Mouse (Mus musculus) left cerebral cortex, postnatal 25 days (tissue): Measurements from ENCODE around the gene Cpxm2. TPM values are rescaled to one million over a fixed set of nuclear protein-coding genes. Genes with fewer than 3 reads are reported as not detected.

Experiments
- DNase-seq, 2 experiments: peaks; one replicate each; pipeline ENCODE4 v3.0.0; 2022; ENCODE audit warnings: low spot score in 2 of 2, mixed read lengths in 1 of 2
- intact Hi-C: fragments of 180-260 bp; cut with DNase I; formaldehyde crosslinking; loops from one replicate; pipeline ENCODE4 v1.15.1; 2025
- total RNA-seq, 2 experiments: library from RNA; stranded (reverse); gene quantifications; 2 replicates each; pipeline ENCODE4 v1.2.3; 2021

Gene Cpxm2
- total RNA-seq, 2 experiments from 2014 or later = 3.9 to 4.2 TPM

GRCm38 (mm10) chr7:132158321-132159025, 3.9 kb upstream of the Cpxm2 start:
- peak in 1 of 2 experiments; percentile 49 for DNase-seq
- intact Hi-C loops = no loop called here

GRCm38 (mm10) chr7:132153725-132154147, 803 bp downstream of the Cpxm2 start:
- intact Hi-C loops = no loop called here
- peak in 1 of 2 experiments; percentile 37 for DNase-seq

- intact Hi-C loops = no loop called here
- peak in 1 of 2 experiments; percentile 37 for DNase-seq
Measured at GRCm38 (mm10) chr7:132145227-132145800, 9.2 kb downstream of the Cpxm2 start.

GRCm38 (mm10) chr7:132128687-132129086, 25.9 kb downstream of the Cpxm2 start:
- intact Hi-C loops = no loop called here
- no peak for DNase-seq

- intact Hi-C loops = no loop called here
- DNase-seq = peak in 1 of 2 experiments; percentile 58
Measured at GRCm38 (mm10) chr7:132124948-132125347, 29.6 kb downstream of the Cpxm2 start.

GRCm38 (mm10) chr7:132123211-132123610, 31.3 kb downstream of the Cpxm2 start:
- intact Hi-C loops = no loop called here
- no peak for DNase-seq

GRCm38 (mm10) chr7:132119817-132120216, 34.7 kb downstream of the Cpxm2 start:
- intact Hi-C loops = no loop called here
- no peak for DNase-seq

- no peak for DNase-seq
- intact Hi-C loops = no loop called here
Measured at GRCm38 (mm10) chr7:132111770-132112169, 42.8 kb downstream of the Cpxm2 start.

GRCm38 (mm10) chr7:132110308-132110707, 44.2 kb downstream of the Cpxm2 start:
- no peak for DNase-seq
- intact Hi-C loops = no loop called here

GRCm38 (mm10) chr7:132106891-132107290, 47.6 kb downstream of the Cpxm2 start:
- intact Hi-C loops = no loop called here
- DNase-seq = peak; percentile 46 to 58

GRCm38 (mm10) chr7:132105326-132105725, 49.2 kb downstream of the Cpxm2 start:
- intact Hi-C loops = no loop called here
- no peak for DNase-seq

GRCm38 (mm10) chr7:132098441-132098840, 56.1 kb downstream of the Cpxm2 start:
- DNase-seq = no peak
- intact Hi-C loops = no loop called here

GRCm38 (mm10) chr7:132094666-132095065, 59.9 kb downstream of the Cpxm2 start:
- intact Hi-C loops = no loop called here
- DNase-seq = no peak

GRCm38 (mm10) chr7:132091551-132091950, 63.0 kb downstream of the Cpxm2 start:
- intact Hi-C loops = no loop called here
- no peak for DNase-seq

- peak in 1 of 2 experiments; percentile 44 for DNase-seq
- intact Hi-C loops = no loop called here
Measured at GRCm38 (mm10) chr7:132088606-132089005, 65.9 kb downstream of the Cpxm2 start.

GRCm38 (mm10) chr7:132088181-132088580, 66.4 kb downstream of the Cpxm2 start:
- intact Hi-C loops = no loop called here
- peak in 1 of 2 experiments; percentile 49 for DNase-seq

GRCm38 (mm10) chr7:132075825-132076224, 78.7 kb downstream of the Cpxm2 start:
- intact Hi-C loops = no loop called here
- DNase-seq = no peak

GRCm38 (mm10) chr7:132074503-132074902, 80.0 kb downstream of the Cpxm2 start:
- intact Hi-C loops = no loop called here
- DNase-seq = peak in 1 of 2 experiments; percentile 79

GRCm38 (mm10) chr7:132070877-132071625, 83.5 kb downstream of the Cpxm2 start:
- intact Hi-C loops = no loop called here
- DNase-seq = no peak

- DNase-seq = peak; percentile 60 to 95
- intact Hi-C loops = loop anchor here (1.0 to 5.0 kb wide), 4 partner anchors 97 to 161 kb away; no protein-coding TSS in a partner anchor
Measured at GRCm38 (mm10) chr7:132067951-132068350, 86.6 kb downstream of the Cpxm2 start.
